Mouse (Mus musculus): ENCODE results near the gene Cd1d1.
"Not testable (repeated sequence)": the region's sequence is repeated elsewhere in the genome, so short reads cannot be mapped to it uniquely, and the experiment has no call there.

Cd1d1 gene

GRCm38 (mm10) chr3:86999415-86999740 lies at the start of gene Cd1d1:
Gene Cd1d1, minus strand, starts transcription at chr3:86999441.
- DNase-seq: no peak

DNA sequence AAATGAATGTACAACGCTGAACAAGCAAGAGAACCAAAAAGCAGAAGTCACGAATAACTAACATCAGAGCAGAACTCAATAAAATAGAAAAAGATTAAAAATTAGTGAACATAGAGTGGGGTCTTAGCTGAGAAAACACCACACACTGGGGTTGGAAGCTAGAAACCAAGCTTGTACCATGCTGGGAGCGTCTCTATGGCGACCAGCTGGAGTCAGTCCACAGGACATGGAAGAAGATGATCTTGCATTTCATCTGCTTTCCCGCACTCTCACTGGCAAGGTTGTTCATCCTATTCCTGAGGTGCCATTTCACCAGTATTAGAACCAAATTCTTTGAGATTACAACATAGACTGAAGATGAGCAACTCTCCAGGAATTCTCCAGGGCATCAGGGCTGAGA lies 48.6 kb upstream of the Cd1d1 start:
- no peak for DNase-seq

DNA sequence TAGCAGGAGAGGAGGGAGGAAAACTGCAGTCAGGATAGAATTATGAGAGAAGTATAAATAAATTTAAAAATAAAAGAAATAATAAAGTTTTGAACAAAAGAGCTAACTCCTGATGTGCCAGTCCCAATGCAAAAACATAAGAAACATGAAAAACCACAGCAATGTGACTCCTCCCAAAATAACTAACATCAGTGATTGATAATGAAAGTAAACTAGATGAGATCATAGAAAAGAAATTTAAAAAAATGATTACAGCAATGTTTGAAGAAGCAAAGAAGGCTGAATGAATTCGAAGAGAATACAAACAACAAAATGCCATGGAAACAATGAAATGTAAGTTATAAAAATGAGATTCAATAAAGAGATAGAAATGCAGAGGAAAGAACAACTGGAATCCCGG lies 42.5 kb upstream of the Cd1d1 start:
- DNase-seq: no peak

DNA sequence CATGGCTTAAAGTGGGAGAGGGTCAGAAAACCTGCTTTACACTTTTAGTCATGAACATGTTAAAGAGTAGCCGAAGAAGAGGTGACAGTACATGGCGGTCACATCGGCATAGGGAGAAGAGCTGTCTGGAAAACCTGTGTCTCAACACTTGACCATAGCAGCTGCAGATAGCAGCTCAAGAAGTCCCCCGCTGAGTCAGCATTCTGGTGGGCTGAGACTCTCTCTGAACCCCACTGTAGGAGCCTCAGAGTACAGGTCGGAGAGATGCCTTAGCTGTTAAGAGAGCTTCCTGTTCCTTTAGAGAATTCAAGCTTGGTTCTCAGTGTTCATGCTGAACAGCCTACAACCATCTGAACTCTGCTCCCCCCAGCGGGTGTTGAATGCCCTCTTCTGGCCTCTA lies 39.3 kb upstream of the Cd1d1 start:
- no peak for DNase-seq

GRCm38 (mm10) chr3:87034061-87034460 lies 34.8 kb upstream of the Cd1d1 start:
- DNase-seq: no peak

GRCm38 (mm10) chr3:87033357-87033756 lies 34.1 kb upstream of the Cd1d1 start:
- DNase-seq: peak; percentile 76

GRCm38 (mm10) chr3:87030855-87031254 lies 31.6 kb upstream of the Cd1d1 start:
- DNase-seq: peak; percentile 73

DNA sequence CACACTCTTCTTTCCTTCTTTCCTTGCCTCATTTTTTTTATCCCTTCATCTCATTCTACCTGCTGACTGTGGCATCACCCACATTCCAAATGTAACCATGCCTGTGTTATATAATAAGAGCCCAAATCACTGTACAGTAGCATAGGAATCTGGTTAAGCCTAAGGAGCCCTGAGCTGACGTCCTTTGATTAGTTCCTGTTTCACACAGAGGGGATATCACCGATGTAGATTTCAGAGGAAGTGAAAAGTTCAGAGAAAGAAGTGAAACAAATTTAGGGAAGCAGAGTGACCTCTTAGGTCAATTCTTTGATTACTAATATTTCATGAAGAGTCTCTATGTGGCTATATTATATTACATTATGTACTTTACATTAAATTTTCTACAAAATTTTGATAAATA lies 18.5 kb upstream of the Cd1d1 start:
- no peak for DNase-seq

- DNase-seq: no peak
Observed at GRCm38 (mm10) chr3:87017001-87017400, 17.8 kb upstream of the Cd1d1 start.

DNA sequence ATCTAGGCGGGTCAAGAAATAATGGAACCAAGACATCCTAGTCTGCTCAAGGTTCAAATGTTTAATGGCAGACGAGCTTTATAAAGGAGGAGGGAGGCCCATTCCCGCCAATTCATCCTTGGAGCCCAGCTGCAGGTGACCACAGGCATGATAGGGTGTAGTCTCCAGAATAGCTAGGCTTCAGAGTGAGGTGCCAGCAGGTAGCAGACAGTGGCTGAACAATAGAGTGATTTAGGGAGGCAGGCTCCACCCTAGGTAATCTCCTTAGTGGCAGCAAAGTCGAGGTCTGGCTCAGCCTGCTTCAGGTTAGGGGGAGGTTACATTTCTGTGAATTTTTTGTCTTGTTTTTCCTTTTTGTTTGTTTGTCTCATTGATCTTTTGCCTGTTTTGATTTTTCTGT lies 16.7 kb upstream of the Cd1d1 start:
- DNase-seq: no peak

- not testable (repeated sequence) for DNase-seq
Observed at GRCm38 (mm10) chr3:87012406-87012805, 13.2 kb upstream of the Cd1d1 start.

DNA sequence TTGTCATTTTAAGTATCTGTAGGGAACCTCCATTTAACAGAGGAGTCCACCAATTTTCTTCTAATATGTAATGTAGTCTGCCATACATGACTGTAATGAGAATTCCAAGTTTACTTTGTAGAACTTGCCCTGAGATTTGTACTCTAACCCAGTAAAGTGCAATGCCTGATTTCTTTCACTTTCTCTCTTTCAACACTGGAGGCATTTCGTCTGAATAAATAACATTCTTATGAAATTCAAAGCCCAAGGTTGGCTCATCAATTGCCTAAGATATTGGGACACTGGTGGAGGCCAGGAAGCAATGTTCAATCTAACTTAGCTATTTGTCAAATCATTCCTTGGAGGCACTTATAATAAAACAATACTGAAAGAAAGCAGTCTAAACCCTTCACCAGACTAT lies 9.0 kb upstream of the Cd1d1 start:
- not testable (repeated sequence) for DNase-seq

- DNase-seq: peak; percentile 27
Observed at GRCm38 (mm10) chr3:87000676-87001075, 1.4 kb upstream of the Cd1d1 start.

- DNase-seq: no peak
Observed at GRCm38 (mm10) chr3:87000051-87000450, 810 bp upstream of the Cd1d1 start.

DNA sequence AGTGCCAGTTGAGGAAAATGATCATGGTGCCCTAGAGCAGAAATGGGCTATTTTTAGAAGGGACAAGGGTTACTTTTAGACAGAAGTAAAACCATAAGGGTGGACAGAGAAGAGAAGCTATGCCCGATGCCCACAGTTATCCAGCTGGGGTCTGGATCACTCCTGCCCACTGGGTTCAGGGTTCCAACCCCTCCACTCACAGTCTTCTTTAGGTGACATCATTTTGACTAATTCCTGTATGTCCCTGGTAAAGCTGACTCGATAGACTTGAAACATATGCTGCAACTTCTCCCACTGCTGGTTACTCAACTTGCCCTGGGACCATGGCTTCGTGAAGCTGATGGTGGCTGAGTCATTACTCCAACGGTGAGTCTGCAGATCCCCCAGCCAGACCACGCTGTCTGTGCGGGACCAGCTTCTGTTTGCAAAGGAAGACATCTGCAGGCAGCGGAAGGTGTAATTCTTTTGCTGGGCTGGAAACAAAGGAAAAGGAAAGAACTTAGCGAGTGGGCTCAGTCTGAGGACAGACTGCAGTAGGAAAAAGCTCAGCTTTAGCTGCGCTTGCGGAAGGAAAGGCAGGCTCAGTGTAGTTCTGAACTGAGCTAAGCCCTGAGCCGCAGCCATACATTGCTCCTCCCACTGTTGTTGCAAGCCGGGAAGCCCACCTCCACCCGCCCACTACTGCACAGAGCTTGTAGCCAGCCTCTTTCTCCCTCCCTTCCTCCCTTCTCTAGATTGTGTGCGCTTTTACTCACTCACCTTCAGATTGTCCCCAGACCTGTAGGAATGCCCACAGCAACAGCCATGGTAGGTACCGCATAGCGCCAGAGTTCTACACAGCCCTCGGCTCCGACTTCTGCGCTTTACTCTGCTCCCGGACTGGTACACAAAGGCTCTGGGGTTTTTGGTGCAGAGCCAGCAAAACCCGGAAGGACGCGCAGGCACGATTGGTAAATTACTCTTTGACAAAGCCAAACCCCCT lies 517 bp downstream of the Cd1d1 start:
- peak; percentile 82 for DNase-seq

- DNase-seq: no peak
Observed at GRCm38 (mm10) chr3:86996111-86996510, 3.1 kb downstream of the Cd1d1 start.

- DNase-seq: no peak
Observed at GRCm38 (mm10) chr3:86995381-86995780, 3.9 kb downstream of the Cd1d1 start.

- not testable (repeated sequence) for DNase-seq
Observed at GRCm38 (mm10) chr3:86986969-86987368, 12.3 kb downstream of the Cd1d1 start.

GRCm38 (mm10) chr3:86986490-86986889 lies 12.8 kb downstream of the Cd1d1 start:
- DNase-seq: no peak

DNA sequence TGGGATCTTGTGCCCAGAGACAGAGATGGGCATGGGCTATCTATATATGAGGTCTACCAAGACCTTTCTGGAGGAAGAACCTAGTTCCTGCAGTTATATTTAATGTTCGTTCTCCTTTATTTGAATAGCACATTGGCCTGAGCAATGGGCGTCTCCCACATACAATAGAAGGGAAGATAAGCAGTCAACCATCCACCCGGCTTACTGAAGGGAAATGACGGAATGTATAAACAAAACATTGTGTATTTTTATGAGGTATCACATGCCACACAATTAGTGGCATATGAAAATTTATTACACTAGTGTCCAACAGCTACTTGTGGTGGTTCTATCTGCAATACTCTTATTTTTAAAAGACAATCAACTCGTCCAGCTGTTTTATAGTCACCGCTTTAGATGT lies 15.9 kb downstream of the Cd1d1 start:
- no peak for DNase-seq

DNA sequence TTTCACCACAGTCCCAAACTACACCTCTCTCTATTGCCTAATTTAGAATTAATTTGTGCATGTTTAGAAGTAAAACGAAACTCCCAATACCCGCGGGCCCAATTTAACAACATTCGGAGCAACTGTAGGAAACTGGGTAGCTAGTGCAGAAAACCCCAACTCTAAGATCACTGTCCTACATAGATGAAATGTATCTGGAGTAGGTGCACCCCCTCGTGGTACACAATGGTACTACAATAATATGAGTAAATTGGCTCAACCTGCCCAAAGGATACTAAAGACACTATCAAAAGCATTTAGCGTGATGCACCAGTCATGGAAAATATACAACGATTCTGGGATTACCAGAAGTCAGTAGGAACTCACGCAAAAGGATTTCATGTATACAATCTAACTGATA lies 22.7 kb downstream of the Cd1d1 start:
- DNase-seq: peak; percentile 73

DNA sequence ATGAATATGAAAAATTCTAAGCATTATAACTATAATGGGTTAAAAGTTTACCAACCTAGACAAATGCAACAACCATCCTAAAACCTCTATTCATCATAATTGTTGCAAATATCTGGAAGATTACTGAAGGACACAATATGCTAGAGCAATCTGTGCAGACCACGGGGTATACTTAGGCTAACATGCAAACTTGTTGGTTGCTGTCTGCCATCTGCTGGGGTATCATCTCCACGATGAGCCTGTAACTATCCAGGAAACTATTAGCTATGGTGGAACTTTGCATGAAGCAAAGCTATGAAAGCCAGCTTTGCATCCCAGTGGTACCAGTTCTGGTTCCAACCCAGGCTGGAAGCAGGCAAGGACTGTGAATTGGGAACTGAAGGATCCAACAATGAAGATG lies 24.1 kb downstream of the Cd1d1 start:
- DNase-seq: no peak

DNA sequence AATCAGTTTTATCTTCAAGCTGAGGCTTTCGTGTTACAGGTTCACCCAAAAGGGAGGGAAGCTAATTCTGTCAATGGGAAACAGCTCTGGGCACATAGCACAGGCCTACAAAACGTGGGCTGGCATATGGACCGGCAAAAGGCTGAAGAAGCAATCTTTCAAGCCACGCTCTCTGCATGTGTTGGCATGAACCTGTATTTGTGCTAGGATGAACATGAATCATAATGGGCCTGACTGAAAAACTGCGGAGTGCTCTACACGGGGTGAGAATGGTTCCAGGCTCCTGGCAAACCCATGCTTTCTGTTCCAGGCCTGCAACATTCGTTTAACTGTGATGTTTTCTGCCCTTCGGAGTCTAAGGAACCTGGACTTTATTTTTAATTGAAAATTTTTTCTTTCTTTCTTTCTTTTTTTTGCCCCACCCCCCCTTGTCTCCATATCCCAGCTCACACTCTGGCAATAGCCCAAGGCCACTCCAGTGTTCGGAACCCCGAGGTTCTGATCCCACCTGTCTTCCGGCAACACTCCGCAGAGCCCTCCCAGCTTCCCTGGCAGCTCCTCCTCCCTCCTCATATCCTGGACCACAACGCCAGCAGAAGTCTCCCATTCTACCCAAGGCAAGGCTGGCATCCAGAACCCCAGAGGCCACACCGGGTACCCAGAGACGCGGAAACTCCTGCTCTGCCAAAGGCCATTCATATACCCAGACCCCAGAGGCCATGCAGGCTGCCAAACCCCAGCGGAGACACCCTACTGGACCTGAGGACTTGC lies 36.4 kb downstream of the Cd1d1 start:
- no peak for DNase-seq

DNA sequence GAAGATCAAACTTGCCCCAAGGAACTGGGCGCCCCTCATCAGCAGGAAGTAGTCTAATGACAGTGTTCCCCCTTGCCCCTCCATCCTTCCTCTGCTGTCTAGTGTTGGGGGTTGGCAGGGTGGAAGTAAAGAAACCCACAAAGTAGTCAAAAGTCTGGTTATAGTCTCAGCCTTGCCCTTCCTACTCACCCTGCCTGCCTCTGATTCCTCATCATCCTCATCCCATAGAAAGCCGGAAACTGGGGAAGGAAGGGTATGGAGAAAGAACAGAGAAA lies 37.9 kb downstream of the Cd1d1 start:
- no peak for DNase-seq

Data from lung, postnatal 14 days (tissue).